Mouse (Mus musculus) CD4-positive, CD25-positive, alpha-beta regulatory T cell, adult 2 months (primary cell): Measurements from ENCODE around the gene Slc25a47.

Experiments
- DNase-seq: peaks from one replicate; pipeline ENCODE4 v3.0.0-alpha.2; 2012; ENCODE audit warnings: low read depth, low spot score

Gene Slc25a47

DNA sequence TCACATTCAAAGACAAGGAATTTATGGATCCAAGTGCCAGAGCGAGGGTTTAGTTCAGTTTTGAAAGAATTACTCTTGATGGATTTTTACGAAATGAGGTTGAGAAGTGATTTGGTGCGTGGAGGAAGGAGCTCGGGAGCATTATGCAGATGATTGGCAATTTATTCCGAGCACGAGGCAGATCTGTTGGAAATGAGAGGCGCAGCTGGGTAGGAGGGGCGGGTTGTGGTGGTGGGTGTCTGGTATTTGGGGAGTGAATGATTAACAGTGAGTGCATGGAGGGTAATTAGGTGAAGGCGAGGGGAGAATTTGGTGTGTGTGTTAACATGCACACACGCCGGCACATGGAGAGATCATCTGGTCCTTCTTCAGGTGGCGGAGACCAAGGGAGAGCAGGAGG, 70.6 kb downstream of the Slc25a47 start:
- no peak for DNase-seq
